Mouse (Mus musculus): ENCODE results near the gene Ppt2. TPM values are rescaled to one million over a fixed set of nuclear protein-coding genes. Genes with fewer than 3 reads are reported as not detected.
A peak's percentile ranks its signal among the peaks of the same experiment; 100 is the strongest.

Ppt2 gene
- polyA plus RNA-seq, 1 experiment = 118 TPM

- H3K27ac ChIP-seq (ENCODE audit: insufficient read depth, low read depth, low read length) = peak within 1 kb of the TSS; percentile 96
- H3K4me3 ChIP-seq (ENCODE audit: insufficient read depth, low read length) = peak within 1 kb of the TSS; percentile 69
- no peak for TF ChIP-seq POLR2A (IDR thresholded peaks at IDR 0.05; ENCODE audit: borderline replicate concordance, low read depth, low read length)
- no peak for TF ChIP-seq CTCF (IDR thresholded peaks at IDR 0.05; ENCODE audit: low read depth, low read length)
- H3K4me1 ChIP-seq (ENCODE audit: control insufficient read depth, insufficient read depth, low read length) = peaks cover 34% of the 10 kb centered on the region
These were observed 976 bp upstream of the Ppt2 start, which contains the start of gene Prrt1 for GRCm38 (mm10) chr17:34629221-34629751. Prrt1 (plus strand) TSS chr17:34629533.

- peak overlapping the region; percentile 96 for H3K27ac ChIP-seq (ENCODE audit: insufficient read depth, low read depth, low read length)
- H3K4me1 ChIP-seq (ENCODE audit: control insufficient read depth, insufficient read depth, low read length) = peaks cover 28% of the 10 kb centered on the region
- TF ChIP-seq CTCF (IDR thresholded peaks at IDR 0.05; ENCODE audit: low read depth, low read length) = no peak
- TF ChIP-seq POLR2A (IDR thresholded peaks at IDR 0.05; ENCODE audit: borderline replicate concordance, low read depth, low read length) = no peak
- H3K4me3 ChIP-seq (ENCODE audit: insufficient read depth, low read length) = peak overlapping the region; percentile 69
These were observed 296 bp upstream of the Ppt2 start for GRCm38 (mm10) chr17:34628644-34628967.

- Histone ChIP-seq H3K4me1 (ENCODE audit: control insufficient read depth, insufficient read depth, low read length) (peaks cover 22% of the 10 kb centered on the region), H3K27ac (ENCODE audit: insufficient read depth, low read depth, low read length) (peak overlapping the region; percentile 96), H3K4me3 (ENCODE audit: insufficient read depth, low read length) (peak overlapping the region; percentile 69)
- TF ChIP-seq POLR2A (IDR thresholded peaks at IDR 0.05; ENCODE audit: borderline replicate concordance, low read depth, low read length) (no peak; the same call in 1 of the 2 replicates), CTCF (IDR thresholded peaks at IDR 0.05; ENCODE audit: low read depth, low read length) (no peak)
These were observed 992 bp downstream of the Ppt2 start for GRCm38 (mm10) chr17:34627093-34627942.

GRCm38 (mm10) chr17:34626773-34627092 is 1.6 kb downstream of the Ppt2 start:
- peak overlapping the region; percentile 69 for H3K4me3 ChIP-seq (ENCODE audit: insufficient read depth, low read length)
- peaks cover 22% of the 10 kb centered on the region for H3K4me1 ChIP-seq (ENCODE audit: control insufficient read depth, insufficient read depth, low read length)
- H3K27ac ChIP-seq (ENCODE audit: insufficient read depth, low read depth, low read length) = peak overlapping the region; percentile 69
- TF ChIP-seq POLR2A (IDR thresholded peaks at IDR 0.05; ENCODE audit: borderline replicate concordance, low read depth, low read length) (no peak), CTCF (IDR thresholded peaks at IDR 0.05; ENCODE audit: low read depth, low read length) (no peak)

- no peak overlapping the region for H3K27ac ChIP-seq (ENCODE audit: insufficient read depth, low read depth, low read length)
- H3K4me3 ChIP-seq (ENCODE audit: insufficient read depth, low read length) = peak overlapping the region; percentile 69
- TF ChIP-seq CTCF (IDR thresholded peaks at IDR 0.05; ENCODE audit: low read depth, low read length) (0 out of 2 replicates have a peak, but pooled peaks have one; percentile 4), POLR2A (IDR thresholded peaks at IDR 0.05; ENCODE audit: borderline replicate concordance, low read depth, low read length) (no peak)
- peaks cover 17% of the 10 kb centered on the region for H3K4me1 ChIP-seq (ENCODE audit: control insufficient read depth, insufficient read depth, low read length)
These were observed 2.1 kb downstream of the Ppt2 start for GRCm38 (mm10) chr17:34626062-34626772.

GRCm38 (mm10) chr17:34624981-34625380 is 3.3 kb downstream of the Ppt2 start:
- H3K27ac ChIP-seq (ENCODE audit: insufficient read depth, low read depth, low read length) = no peak overlapping the region
- peaks cover 14% of the 10 kb centered on the region for H3K4me1 ChIP-seq (ENCODE audit: control insufficient read depth, insufficient read depth, low read length)
- H3K4me3 ChIP-seq (ENCODE audit: insufficient read depth, low read length) = no peak overlapping the region
- no peak for TF ChIP-seq CTCF (IDR thresholded peaks at IDR 0.05; ENCODE audit: low read depth, low read length)
- no peak for TF ChIP-seq POLR2A (IDR thresholded peaks at IDR 0.05; ENCODE audit: borderline replicate concordance, low read depth, low read length)

- Histone ChIP-seq H3K27ac (ENCODE audit: insufficient read depth, low read depth, low read length) (no peak overlapping the region), H3K4me3 (ENCODE audit: insufficient read depth, low read length) (no peak overlapping the region), H3K4me1 (ENCODE audit: control insufficient read depth, insufficient read depth, low read length) (0 out of 2 replicates have a peak, but pooled peaks cover 3% of the 10 kb centered on the region)
- no peak for TF ChIP-seq POLR2A (IDR thresholded peaks at IDR 0.05; ENCODE audit: borderline replicate concordance, low read depth, low read length)
- TF ChIP-seq CTCF (IDR thresholded peaks at IDR 0.05; ENCODE audit: low read depth, low read length) = no peak
These were observed 5.1 kb downstream of the Ppt2 start for GRCm38 (mm10) chr17:34623161-34623560.

- Histone ChIP-seq H3K27ac (ENCODE audit: insufficient read depth, low read depth, low read length) (no peak overlapping the region), H3K4me1 (ENCODE audit: control insufficient read depth, insufficient read depth, low read length) (no peaks in the 10 kb centered on the region), H3K4me3 (ENCODE audit: insufficient read depth, low read length) (no peak overlapping the region)
- TF ChIP-seq CTCF (IDR thresholded peaks at IDR 0.05; ENCODE audit: low read depth, low read length) (no peak), POLR2A (IDR thresholded peaks at IDR 0.05; ENCODE audit: borderline replicate concordance, low read depth, low read length) (no peak)
These were observed 7.3 kb downstream of the Ppt2 start for GRCm38 (mm10) chr17:34621006-34621405.

GRCm38 (mm10) chr17:34618999-34619398 is 9.3 kb downstream of the Ppt2 start:
- TF ChIP-seq POLR2A (IDR thresholded peaks at IDR 0.05; ENCODE audit: borderline replicate concordance, low read depth, low read length) (no peak), CTCF (IDR thresholded peaks at IDR 0.05; ENCODE audit: low read depth, low read length) (peak; percentile 36; the same call in 1 of the 2 replicates)
- Histone ChIP-seq H3K27ac (ENCODE audit: insufficient read depth, low read depth, low read length) (no peak overlapping the region), H3K4me3 (ENCODE audit: insufficient read depth, low read length) (no peak overlapping the region), H3K4me1 (ENCODE audit: control insufficient read depth, insufficient read depth, low read length) (no peaks in the 10 kb centered on the region)

- Histone ChIP-seq H3K27ac (ENCODE audit: insufficient read depth, low read depth, low read length) (no peak within 1 kb of the TSS), H3K4me1 (ENCODE audit: control insufficient read depth, insufficient read depth, low read length) (no peaks in the 10 kb centered on the region), H3K4me3 (ENCODE audit: insufficient read depth, low read length) (no peak within 1 kb of the TSS)
- no peak for TF ChIP-seq CTCF (IDR thresholded peaks at IDR 0.05; ENCODE audit: low read depth, low read length)
- no peak for TF ChIP-seq POLR2A (IDR thresholded peaks at IDR 0.05; ENCODE audit: borderline replicate concordance, low read depth, low read length)
These were observed 12.4 kb downstream of the Ppt2 start, which contains the start of gene Egfl8 for GRCm38 (mm10) chr17:34615871-34616270. Egfl8 (minus strand) TSS chr17:34615971.

Data from bone marrow macrophage, adult 2 months (primary cell).